Mouse (Mus musculus) spleen, adult 2 months (tissue): Measurements from ENCODE around the gene Ifna5.

Experiments used
- CTCF ChIP-seq: fragments of 200-500 bp; IDR thresholded peaks from 2 replicates; pipeline ENCODE4 v1.5.1; 2011; ENCODE audit warnings: mild to moderate bottlenecking, inconsistent platforms; ENCODE audit not compliant: insufficient read depth, insufficient read length, insufficient replicate concordance; ENCODE audit errors: extremely low read depth
- POLR2A ChIP-seq: fragments of 200-500 bp; IDR thresholded peaks from 2 replicates; pipeline ENCODE4 v1.6.1; 2011; ENCODE audit warnings: low read depth, low read length, inconsistent platforms

- TF ChIP-seq CTCF (no peak), POLR2A (no peak)
These were observed 10.0 kb downstream of the Ifna5 start for GRCm38 (mm10) chr4:88845334-88845733.
